Mouse (Mus musculus) liver, postnatal 0 days (tissue): ENCODE measurements around the gene Tmem132c. TPM values are rescaled to one million over a fixed set of nuclear protein-coding genes. Genes with fewer than 3 reads are reported as not detected.
A peak's percentile ranks its signal among the peaks of the same experiment; 100 is the strongest.

Experiments
- ATAC-seq: fragments of 200-750 bp; cut with Nextera tagmentation; 2 replicates; pipeline ENCODE4 v1.8.0; 2017; ENCODE audit warnings: mild to moderate bottlenecking, moderate library complexity
- DNase-seq: peaks from one replicate; pipeline ENCODE4 v3.0.0-alpha.2; 2016
- H3K27ac ChIP-seq: fragments of 300-500 bp; sonication (generic); 2 replicates; pipeline ENCODE4 v1.5.1; 2014; ENCODE audit warnings: antibody characterized with exemption, moderate library complexity, mild to moderate bottlenecking, low read depth
- H3K27me3 ChIP-seq: fragments of 300-500 bp; sonication (generic); 2 replicates; pipeline ENCODE4 v1.6.1; 2014; ENCODE audit warnings: low read length, control low read depth, mixed read lengths; ENCODE audit not compliant: insufficient read depth
- H3K36me3 ChIP-seq: fragments of 300-500 bp; sonication (generic); replicated peaks from 2 replicates; pipeline ENCODE4 v1.6.1; 2014; ENCODE audit warnings: mild to moderate bottlenecking, control low read depth, low read length, moderate library complexity, mixed read lengths; ENCODE audit not compliant: insufficient read depth
- H3K4me1 ChIP-seq: fragments of 300-500 bp; sonication (generic); 2 replicates; pipeline ENCODE4 v1.6.1; 2014; ENCODE audit warnings: antibody characterized with exemption, mild to moderate bottlenecking, control low read depth; ENCODE audit not compliant: insufficient read depth
- H3K4me2 ChIP-seq: fragments of 300-500 bp; sonication (generic); 2 replicates; pipeline ENCODE4 v1.6.1; 2014; ENCODE audit warnings: low read depth, mild to moderate bottlenecking, low read length, moderate library complexity, mixed read lengths
- H3K4me3 ChIP-seq: fragments of 300-500 bp; sonication (generic); 2 replicates; pipeline ENCODE4 v1.5.1; 2014; ENCODE audit warnings: low read depth, low read length
- H3K9ac ChIP-seq: fragments of 300-500 bp; sonication (generic); replicated peaks from 2 replicates; pipeline ENCODE4 v1.6.1; 2014; ENCODE audit warnings: mild to moderate bottlenecking, moderate library complexity
- H3K9me3 ChIP-seq: fragments of 300-500 bp; sonication (generic); 2 replicates; pipeline ENCODE4 v1.6.1; 2016; ENCODE audit warnings: mild to moderate bottlenecking, control low read depth, low read length, mixed read lengths
- CTCF ChIP-seq: sonication (generic); IDR thresholded peaks from 2 replicates; pipeline ENCODE4 v1.5.1; 2016; ENCODE audit warnings: antibody characterized with exemption, low read depth
- EP300 ChIP-seq: IDR thresholded peaks from 2 replicates; pipeline ENCODE4 v1.6.1; 2016; ENCODE audit warnings: antibody characterized with exemption, low read depth, mild to moderate bottlenecking
- WGBS: fragments of 180-500 bp; shearing (Covaris S2); extraction: QIAGEN DNeasy Blood & Tissue Kit; methylation state at CpG from one replicate; pipeline ENCODE4 v1.1.7; 2014; ENCODE audit not compliant: insufficient replicate concordance; 5-methylcytosine and 5-hydroxymethylcytosine counted together
- polyA plus RNA-seq: library from polyadenylated mRNA; unstranded; fragments of >200 nt; fragmentation: Nextera tagmentation; extraction: Ambion mirVana; gene quantifications from 2 replicates; pipeline ENCODE4 v1.2.1, GENCODE M21; 2015

Gene Tmem132c
- polyA plus RNA-seq, 1 experiment from 2014 or later = 0.02 TPM

- H3K4me1 ChIP-seq = no peaks in the 10 kb centered on the region
- H3K9ac ChIP-seq = no peak overlapping the region
- DNase-seq (no peak), ATAC-seq (no peak)
- no peak overlapping the region for H3K27ac ChIP-seq
- WGBS = 77% methylated on average over 9 of the region's 9 CpGs
- H3K27me3 ChIP-seq = no peaks in the 10 kb centered on the region
- TF ChIP-seq CTCF (no peak), EP300 (no peak)
- H3K36me3 ChIP-seq = no peaks in the 10 kb centered on the region
- no peak overlapping the region for H3K4me2 ChIP-seq
- H3K9me3 ChIP-seq = no peaks in the 10 kb centered on the region
- H3K4me3 ChIP-seq = no peak overlapping the region
These were observed 239.3 kb downstream of the Tmem132c start for GRCm38 (mm10) chr5:127480931-127481330.

GRCm38 (mm10) chr5:127481416-127481815, 239.8 kb downstream of the Tmem132c start:
- no peaks in the 10 kb centered on the region for H3K36me3 ChIP-seq
- 36% methylated on average over 5 of the region's 5 CpGs for WGBS

GRCm38 (mm10) chr5:127482342-127482741, 240.7 kb downstream of the Tmem132c start:
- WGBS = 56% methylated on average over 3 of the region's 3 CpGs
- DNase-seq (no peak), ATAC-seq (no peak)
- Histone ChIP-seq H3K9ac (no peak overlapping the region), H3K27ac (no peak overlapping the region), H3K9me3 (no peaks in the 10 kb centered on the region), H3K4me1 (no peaks in the 10 kb centered on the region), H3K36me3 (no peaks in the 10 kb centered on the region), H3K27me3 (no peaks in the 10 kb centered on the region), H3K4me3 (no peak overlapping the region), H3K4me2 (no peak overlapping the region)
- TF ChIP-seq CTCF (no peak), EP300 (no peak)

More at GRCm38 (mm10) chr5:127481416-127481815, 239.8 kb downstream of the Tmem132c start:
- Histone ChIP-seq H3K4me2 (no peak overlapping the region), H3K27ac (no peak overlapping the region), H3K9ac (no peak overlapping the region), H3K9me3 (no peaks in the 10 kb centered on the region), H3K4me1 (no peaks in the 10 kb centered on the region), H3K27me3 (no peaks in the 10 kb centered on the region), H3K4me3 (no peak overlapping the region)
- DNase-seq (peak; percentile 28), ATAC-seq (no peak)
- TF ChIP-seq CTCF (peak; percentile 72), EP300 (no peak)

GRCm38 (mm10) chr5:127483955-127484659, 242.5 kb downstream of the Tmem132c start:
- 45% methylated on average over 8 of the region's 8 CpGs for WGBS
- H3K27me3 ChIP-seq = no peaks in the 10 kb centered on the region
- DNase-seq (no peak), ATAC-seq (no peak)
- H3K9ac ChIP-seq = no peak overlapping the region
- H3K4me1 ChIP-seq = no peaks in the 10 kb centered on the region
- H3K4me3 ChIP-seq = no peak overlapping the region
- H3K27ac ChIP-seq = no peak overlapping the region
- H3K9me3 ChIP-seq = no peaks in the 10 kb centered on the region
- no peaks in the 10 kb centered on the region for H3K36me3 ChIP-seq
- TF ChIP-seq EP300 (no peak), CTCF (no peak)
- no peak overlapping the region; the same call in 1 of the 2 replicates for H3K4me2 ChIP-seq

GRCm38 (mm10) chr5:127484813-127485486, 243.3 kb downstream of the Tmem132c start:
- Histone ChIP-seq H3K4me2 (peak overlapping the region; percentile 42), H3K4me3 (no peak overlapping the region), H3K27me3 (no peaks in the 10 kb centered on the region), H3K27ac (no peak overlapping the region), H3K4me1 (no peaks in the 10 kb centered on the region), H3K9ac (no peak overlapping the region), H3K9me3 (no peaks in the 10 kb centered on the region), H3K36me3 (no peaks in the 10 kb centered on the region)
- no peak for DNase-seq
- WGBS = 24% methylated on average over 13 of the region's 13 CpGs
- no peak for ATAC-seq
- no peak for TF ChIP-seq EP300
- no peak for TF ChIP-seq CTCF

- no peak overlapping the region for H3K4me2 ChIP-seq
- ATAC-seq = no peak
- no peak for DNase-seq
- H3K9ac ChIP-seq = no peak overlapping the region
- no peak for TF ChIP-seq EP300
- peak; percentile 35; the same call in 1 of the 2 replicates for TF ChIP-seq CTCF
- no peaks in the 10 kb centered on the region for H3K9me3 ChIP-seq
- H3K27me3 ChIP-seq = no peaks in the 10 kb centered on the region
- H3K4me1 ChIP-seq = no peaks in the 10 kb centered on the region
- no peak overlapping the region for H3K4me3 ChIP-seq
- 74% methylated on average over 6 of the region's 6 CpGs for WGBS
- H3K27ac ChIP-seq = no peak overlapping the region
- no peaks in the 10 kb centered on the region for H3K36me3 ChIP-seq
These were observed 245.6 kb downstream of the Tmem132c start for GRCm38 (mm10) chr5:127487190-127487589.
